Mouse (Mus musculus) cerebellum, postnatal 4 days (tissue): ENCODE measurements at regions not wholly inside any gene's neighbourhood (a gene's known extent, or its start where the extent isn't known, plus 50 kb on each side); places are given as distances from the start of the nearest gene placed in this dataset.

ENCODE experiments used
- DNase-seq, 2 experiments: peaks; one replicate each; pipeline ENCODE4 v3.0.0; 2022; ENCODE audit warnings: low spot score in 2 of 2, mixed read lengths in 1 of 2

DNA sequence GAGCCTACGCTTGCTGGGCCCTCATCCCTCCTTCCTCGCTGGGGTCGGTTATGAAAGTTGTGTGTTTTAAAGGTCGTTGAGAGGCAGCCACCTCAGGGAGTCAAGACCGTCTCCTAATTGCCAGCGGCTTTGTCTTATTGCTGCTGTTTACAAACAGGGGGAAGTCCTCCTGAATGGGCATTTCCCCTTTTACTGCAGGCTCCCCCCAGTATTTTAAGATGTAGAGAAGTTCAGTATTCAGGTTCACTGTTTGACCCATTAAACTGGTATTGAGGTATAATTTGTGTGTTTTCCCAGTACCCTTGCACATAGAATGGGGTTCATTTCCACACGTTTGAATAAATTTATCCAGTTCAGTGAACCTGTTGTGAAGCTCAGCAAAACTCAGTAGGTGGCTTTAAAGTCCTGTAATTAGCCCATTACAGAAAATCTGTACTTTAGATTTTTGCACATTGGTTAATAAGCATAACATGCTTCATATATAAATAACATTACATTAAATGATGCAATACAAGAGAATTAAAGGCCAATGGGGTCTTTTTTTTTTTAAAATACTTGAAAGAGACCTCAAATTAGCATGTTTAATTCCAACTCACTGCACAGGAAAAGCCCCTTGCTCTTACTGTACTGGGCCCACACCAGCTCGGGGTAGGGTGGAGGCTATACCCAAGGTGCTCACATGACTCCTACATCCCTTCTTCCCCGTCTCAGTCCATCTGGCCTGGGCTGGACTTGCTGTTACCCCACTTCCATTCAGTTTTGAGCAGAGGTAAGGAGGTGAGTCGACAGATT lies 63.7 kb downstream of the Nkx2-1 start:
- no peak for DNase-seq

DNA sequence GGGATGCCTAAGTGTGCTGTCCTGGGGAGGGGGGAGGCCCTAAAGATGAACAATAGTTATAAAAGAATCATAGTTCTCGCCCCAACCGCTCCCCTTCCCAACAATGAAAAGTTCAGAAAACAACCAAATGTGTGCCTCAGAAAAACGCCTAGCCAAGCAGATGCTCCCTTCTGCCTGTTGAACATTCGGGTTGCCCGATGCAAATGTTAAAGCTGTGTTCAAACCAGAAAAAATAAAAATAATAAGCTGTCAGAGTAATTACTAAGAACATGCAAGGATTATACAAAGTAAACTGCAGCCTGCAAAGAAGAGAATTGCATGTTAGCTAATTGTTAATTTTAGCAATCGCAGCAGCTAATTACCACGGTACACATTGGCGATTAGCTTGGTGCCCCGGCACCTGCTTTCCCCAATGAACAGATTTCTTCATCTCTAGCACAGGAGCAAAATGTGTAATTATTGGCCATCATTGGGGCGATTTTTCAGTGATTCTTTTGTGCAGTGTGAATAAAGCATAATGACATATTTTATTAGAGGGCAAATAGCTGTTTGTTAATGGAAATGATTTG lies 65.7 kb downstream of the Nkx2-1 start:
- no peak for DNase-seq

DNA sequence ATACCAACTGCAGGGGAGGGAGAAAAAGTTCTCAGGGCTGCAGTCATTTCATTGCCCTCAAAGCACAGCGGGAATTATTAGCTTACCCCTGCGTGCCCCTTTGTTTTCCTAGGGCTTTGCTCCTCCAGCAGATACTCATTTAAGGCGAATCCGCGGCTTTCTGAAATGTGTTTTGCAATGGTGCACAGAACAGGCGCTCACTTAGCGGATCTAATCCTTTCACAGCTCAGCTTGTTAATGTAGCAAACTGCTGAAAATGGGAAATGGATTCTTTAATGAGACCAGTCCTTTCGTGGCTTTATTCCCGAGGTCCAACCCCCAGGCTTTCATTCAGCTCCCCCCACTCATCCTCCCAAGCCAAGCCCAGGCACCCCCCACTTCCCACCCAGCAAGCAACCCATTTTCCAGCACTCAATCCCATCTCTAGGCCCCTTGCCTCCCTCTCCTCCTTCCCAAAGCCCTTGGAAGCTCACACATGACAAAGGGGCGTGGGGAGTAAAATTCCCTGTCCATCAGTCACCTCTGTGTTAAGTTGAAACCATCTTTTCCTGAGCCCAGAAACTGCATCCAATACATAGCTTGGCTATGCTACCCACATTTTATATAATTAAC lies 77.1 kb downstream of the Nkx2-1 start:
- DNase-seq, result no peak

DNA sequence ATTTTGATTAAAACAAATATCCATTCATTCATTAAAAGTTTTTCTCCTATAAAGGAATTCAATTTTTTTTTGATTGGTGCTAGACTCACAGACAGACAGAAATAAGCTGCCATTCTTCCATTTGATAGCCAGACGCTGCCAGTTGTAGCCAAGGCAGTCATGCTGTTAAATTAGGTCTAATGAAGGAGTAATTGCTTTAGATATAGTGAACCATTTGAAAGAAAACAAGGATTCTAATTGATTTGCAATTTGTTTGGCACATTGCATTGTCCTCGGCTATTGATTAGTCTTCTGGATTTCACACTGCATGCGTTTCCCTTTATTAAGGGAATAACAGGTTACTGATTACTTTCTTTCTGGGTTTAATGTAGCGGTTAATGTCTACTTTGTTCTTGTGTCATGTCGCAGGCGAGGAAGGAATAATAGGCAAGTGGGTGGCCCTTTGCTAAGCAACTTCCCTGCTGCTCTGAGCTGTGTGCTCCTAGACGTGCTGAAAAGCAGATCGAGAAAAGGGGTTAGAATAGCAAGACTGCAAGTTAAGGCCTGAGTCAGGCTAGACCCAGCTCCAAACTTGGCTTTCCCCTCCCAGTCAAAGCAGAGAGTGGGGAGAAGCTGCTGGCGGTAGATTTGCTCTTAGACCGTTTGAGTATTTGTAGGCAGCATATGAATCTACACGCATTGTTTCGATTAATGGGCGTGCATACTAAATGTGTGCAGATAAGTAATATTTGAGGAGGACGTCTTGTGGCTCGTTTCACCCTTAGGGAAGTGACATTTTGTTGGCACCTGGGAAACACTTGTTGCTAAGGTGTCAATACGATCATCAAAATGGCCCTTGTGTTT lies 77.8 kb downstream of the Nkx2-1 start:
- no peak for DNase-seq

DNA sequence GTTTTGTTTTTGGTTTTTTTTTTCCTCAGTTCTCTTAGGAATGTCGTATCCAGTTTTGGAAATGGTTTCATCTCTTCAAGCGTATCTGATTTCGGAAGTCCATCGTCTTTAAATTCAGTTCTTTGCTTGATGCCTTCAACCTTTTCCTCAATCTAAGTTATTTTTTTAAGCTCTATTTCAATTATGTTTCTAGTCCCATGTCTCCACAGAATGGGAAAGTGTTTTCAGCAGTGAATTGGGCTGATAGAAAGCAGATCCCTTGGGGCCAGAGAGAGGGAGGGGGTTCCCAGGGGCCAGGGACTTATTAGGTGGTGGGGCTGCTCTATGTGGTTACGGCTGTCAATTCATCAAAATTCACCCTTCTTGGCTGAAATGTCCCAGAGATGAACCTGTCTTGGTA lies 78.8 kb downstream of the Nkx2-1 start:
- DNase-seq, result no peak

DNA sequence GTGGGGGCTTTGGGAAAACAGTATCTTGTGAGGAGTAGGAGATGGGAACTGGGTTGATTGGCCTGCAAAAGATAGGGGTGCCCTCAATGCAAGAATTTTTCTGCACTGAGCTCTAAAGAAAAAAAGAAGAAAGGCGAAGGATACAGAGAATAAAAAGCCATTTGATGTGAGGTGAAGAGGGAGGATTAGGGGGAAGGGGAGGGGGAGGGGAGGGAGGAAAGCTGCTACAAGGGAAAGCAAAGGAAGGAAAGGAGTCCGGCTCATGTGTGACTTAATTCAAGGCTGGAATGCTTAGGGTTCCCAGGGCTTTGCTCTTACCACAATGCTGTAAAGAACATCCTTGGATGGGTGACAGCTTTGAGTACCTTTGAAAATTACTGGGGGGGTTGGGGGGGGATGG lies 79.4 kb downstream of the Nkx2-1 start:
- DNase-seq, result no peak

DNA sequence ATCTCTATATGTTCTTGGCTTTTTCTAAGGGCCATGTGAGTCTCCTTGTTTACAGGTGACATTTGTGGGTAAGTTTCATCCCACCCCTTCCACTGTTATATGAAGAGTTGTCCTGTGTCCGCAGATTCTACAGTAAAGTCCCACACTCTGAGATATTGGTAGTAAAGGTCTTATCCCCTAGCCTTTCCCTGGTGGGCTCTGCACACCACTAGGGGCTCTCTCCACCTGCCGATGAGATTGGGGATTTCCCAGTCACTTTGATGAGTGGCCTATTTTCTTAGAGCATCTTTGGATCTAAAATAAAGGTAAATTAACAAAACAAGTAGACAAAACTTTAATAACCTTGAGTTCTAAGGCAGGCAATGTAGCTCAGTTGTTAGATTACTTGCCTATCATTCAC lies 86.4 kb downstream of the Nkx2-1 start:
- no peak for DNase-seq

DNA sequence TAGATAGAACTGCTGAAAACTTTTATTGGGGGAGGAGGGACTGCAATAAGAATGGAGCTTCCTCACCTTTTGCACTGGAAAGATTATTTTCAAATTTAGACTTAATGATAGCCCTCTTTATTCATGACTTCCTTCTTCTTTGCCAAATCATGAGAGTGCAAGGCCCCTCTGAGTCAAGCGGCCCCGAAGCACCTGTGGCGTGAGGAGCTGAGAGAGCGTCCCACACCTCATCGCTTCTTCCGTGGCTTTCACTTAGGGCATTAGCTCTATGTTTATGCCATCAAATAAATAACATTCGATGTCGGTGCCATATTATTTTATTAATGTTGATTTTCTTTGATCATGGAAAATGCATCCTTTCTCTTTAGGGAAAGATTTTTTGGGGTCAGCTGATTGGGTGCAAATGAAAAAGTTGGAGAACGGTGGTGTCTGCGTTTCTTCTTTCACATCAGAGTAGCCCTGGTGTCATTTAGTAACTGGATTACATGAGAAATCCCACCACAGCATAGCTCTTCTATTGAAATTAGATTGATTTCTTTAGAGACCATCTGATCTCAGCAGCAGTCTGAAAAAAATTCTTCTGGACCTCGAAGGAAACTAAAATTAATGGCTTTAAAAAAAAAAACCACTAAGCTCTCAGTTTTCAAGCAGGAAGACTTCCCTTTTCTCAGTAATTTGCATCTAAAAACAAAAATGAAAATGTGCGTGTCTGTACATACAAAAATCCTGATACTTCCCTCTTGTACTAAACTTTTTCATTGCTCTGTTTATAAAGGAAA lies 87.7 kb downstream of the Nkx2-1 start:
- DNase-seq, result no peak

DNA sequence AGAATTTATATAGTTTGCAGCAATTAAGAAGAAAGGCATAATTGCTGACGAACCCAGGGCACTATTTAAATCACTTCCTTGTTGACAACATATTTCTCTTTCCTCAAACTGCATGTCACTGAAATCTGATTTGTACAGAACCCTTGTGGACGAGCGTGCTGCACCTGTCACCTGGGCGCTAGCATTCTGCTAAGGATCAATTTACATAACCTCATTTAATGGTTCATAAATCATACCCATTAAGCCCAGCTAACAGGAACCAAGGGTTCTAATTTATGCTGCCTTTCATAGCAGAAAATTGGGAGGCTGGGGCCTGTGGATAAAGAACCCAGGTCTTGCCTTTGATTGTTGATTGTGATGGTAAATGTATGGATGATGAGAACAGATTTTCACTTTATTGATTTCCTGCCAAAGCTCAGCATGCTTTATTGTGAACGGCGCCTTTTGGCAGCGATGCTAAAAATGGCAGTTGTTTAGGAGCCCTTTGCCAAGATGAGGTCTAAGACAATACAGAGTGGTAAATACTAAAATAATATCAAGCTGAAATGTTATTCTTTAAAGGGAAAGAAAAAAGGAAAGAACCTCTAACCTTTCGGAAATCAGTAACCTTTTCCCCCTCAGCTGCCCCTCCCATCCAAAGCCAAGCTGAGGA lies 95.4 kb downstream of the Nkx2-1 start:
- DNase-seq, result no peak

DNA sequence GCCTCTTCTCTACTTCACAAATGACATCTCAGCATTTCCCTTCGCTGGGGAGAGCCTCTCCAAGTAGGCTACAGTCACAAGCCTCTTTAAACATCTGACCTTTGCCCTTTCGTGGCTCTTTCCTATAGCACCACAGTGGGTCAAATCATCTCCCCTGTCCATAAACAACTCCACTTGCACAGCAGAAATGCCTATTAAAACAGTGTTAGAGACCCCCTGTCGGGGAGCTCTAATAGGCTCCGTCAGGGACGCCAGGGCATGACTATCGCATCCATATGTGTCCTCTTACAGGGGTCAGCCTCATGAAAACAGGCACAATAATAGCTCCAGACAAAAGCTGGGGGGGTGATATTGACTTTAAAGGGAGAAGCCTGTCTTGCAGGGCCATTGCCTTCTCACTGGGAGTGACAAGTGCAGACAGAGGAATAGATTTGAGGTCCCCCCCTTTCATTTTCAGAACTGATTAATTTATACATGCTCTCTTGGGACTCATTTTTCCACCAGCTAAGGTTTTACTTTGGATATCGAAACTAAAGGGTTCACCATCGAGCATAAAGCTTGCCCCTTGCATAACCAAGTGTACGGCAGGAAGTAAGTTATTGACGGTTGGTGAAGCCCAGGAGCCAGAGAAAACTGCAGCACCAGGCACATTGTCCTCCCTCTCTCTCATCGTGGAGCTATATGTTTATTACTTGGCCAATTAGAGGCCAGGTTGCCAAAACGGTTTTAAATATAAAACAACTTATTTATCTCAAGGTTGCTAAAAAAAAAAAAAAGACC lies 94.6 kb upstream of the Mbip start:
- DNase-seq, result no peak

DNA sequence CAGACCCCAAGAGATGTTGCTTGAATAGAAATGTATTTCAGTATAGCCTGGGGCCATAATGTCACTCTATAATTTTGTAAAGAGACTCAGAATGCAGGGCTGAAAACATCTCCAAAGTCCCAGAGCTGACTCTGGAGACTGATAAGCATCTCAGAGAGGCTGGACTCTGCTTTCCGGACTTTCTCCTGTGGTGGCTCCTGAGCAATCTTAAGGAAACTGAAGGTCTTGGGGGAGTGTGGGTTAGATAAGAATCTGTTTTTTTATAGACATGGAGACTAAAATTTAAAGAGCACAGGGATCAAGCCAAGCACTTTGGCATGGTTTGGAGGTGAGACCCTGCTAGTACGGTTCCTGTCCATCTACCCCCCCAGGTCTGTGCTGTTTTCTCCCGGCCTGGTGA lies 92.7 kb upstream of the Mbip start:
- DNase-seq, result no peak

DNA sequence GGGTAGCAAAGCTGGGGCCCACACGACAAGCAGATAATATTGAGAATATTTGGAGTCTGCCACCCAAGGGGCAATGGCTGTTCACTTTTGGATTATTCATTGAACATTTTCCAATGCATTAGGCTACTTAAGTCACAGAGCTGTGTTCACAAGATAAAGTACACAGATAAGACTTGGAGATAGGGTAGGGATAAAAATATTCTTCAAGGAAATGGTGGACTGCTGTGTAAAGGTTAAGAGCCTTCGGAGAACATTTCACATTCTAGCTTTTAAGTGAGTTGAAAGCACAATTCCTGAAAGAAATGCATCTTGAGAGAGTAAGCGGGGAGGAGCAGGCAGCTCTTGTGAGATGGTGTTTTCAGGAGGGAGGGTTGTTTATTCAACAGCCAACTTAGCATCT lies 92.3 kb upstream of the Mbip start:
- no peak for DNase-seq

DNA sequence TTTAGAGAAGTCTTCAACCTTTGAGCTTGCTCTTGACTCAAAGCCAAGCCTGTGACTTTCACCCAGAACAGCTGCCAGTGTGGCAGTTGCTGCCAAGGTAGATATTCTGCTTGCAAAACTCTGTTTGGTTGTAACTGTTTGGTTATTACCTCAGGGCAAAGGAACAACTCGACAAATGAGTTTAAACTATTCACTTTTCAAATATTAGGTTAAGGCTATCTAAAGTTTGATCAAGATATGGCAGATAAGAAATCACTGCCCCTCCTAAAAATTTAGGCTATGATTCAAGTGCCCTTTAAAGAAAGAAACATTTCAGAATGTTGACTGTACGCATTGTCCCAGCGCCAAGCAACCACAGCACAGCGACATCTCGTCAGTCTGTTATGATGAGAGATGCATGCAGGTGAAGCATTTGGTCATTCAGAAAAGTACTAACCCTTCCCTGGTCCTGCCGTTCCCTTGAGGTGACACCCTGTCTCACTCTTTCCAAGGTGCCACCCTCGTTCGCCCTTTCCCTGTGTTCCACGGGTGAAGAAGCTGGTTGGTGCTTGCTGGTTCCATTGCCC lies 81.1 kb upstream of the Mbip start:
- no peak for DNase-seq

DNA sequence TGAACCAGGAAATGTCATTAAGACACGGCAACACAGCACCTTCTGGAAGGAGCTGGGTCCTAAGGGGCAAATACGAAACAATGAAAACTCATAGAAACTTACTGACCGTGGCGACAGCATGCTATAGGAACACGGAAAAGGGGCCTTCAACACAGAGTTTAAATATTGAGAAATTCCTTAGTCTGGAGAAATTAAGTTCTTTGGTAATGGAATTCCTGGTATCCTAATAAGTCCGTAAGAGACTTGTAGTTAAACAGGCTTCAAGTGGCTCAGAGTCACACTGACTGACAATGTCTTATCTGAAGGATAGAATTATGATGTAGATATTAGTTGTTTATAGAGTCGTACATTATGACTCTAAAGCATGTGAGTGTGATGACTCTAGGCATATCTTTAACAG lies 70.4 kb upstream of the Mbip start:
- DNase-seq, result no peak

DNA sequence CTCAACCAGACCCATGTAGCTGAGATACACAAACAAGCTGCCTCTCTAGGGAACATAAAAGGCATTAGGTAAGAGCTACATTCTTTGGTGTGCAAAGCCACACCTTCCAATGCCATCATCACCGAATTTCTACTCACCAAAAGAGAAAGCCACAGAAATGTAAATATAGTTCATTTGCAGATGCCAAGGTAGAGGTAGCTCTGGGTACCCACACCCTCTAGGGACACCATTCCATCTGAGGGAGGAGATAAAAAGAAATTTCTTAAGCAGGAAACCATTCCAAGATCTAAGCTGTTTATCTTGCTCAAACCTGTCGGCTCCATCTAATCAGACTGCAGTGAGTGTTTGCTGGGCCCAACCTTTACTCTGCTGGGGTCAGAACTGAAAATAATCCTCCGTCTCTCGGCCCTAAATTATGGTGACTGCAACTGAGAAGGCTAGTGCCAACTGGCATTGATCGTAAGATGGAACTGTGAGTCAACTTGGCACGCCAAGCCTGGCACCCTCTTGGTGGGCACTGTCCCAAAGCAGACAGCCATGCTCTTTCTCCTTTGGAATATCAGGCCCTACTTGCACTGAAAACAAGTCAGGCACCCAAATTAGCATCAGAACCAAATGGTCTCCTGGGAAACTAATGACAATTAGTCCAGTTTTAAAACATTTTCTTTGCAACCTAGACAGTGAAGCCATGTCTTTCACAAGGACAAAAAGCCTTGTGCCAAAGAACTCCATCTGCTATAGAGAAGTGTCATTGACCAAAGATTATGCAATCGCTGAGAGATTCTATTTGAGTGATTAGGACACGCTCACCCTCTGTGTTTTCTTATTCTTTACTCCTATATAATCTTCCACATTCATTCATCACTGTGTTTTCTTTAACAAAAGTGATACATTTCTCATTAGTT lies 69.4 kb upstream of the Mbip start:
- peak; percentile 35 to 84 for DNase-seq

DNA sequence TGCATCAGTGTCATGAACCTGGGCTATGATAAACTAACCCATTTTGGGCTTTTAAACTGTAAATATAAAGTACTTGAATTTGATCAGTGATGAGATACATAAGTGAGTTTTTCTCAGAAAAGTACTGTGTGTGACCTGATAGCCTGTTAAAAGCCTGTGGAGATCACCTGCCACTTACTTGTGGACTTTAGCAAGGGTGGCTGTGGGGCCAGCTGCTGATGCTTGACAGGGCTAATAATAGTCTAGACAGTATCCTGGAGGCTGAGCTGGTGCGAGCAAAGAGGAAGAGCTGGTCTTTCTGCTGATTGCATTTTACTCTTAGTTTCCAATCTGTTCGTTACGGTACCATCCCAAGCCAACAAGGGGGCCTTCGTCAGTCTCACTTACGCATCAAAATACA lies 60.0 kb upstream of the Mbip start:
- no peak for DNase-seq

DNA sequence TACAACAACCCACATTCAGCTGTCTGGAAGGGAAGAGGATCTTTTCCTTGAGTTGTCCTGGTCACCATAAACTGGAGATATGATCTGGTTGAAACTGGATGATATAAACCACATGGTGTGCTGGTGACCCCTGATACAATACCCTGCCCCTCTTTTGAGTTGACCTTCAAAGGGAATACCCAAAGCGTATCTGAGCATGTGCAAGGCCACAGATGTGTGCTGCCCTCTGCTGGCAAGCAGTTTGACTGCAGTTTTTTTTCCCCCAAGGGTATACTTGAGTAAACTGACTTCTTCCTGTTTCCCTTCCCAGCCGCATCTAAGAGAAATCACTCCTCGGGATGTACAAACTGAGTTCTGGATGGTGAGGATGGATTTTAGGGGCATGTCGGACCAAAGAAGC lies 59.1 kb upstream of the Mbip start:
- peak in 1 of 2 experiments; percentile 40 for DNase-seq

DNA sequence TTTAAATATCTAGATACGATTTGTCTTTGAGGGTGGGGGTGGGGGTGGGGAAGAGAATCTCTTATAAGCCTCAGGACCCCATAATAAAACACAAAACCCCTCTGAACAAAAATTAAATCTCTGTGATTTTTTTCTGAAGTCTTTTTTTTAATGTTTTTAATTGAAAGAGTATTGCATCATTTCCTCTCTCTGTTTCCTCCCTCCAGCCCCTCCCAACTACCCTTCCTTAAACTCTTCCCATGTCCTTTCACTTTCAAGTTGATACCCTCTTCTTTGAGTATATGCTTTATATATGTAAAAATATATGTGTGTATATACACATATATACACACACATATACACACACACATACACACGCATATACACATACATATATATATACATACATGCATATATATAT lies 58.6 kb upstream of the Mbip start:
- DNase-seq, result no peak

DNA sequence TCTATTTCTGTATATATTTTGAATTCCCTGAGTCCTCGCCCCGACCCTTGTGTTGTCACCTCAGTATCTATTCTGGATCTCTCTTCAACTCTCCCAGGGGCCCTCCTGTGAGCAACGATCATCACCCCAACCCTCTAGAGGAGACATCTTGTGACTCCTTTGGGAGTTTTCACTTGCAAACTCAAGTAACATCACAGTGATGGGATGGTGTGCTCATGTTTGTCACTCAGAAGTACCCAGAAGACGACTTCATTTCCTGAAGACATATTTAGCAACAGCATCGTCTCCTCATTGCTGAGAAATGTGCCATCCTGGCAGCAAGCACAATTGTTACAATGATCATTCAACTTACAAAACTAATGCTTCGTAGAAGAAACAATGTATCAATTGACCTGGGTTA lies 57.9 kb upstream of the Mbip start:
- no peak for DNase-seq
